Mouse (Mus musculus): Measurements from ENCODE around the gene Hspa1b. TPM values are rescaled to one million over a fixed set of nuclear protein-coding genes. Genes with fewer than 3 reads are reported as not detected.
A peak's percentile ranks its signal among the peaks of the same experiment; 100 is the strongest.
"Not testable (repeated sequence)": the region's sequence is repeated elsewhere in the genome, so short reads cannot be mapped to it uniquely, and the experiment has no call there.

Gene Hspa1b
- polyA plus RNA-seq (2015; fragmentation: Nextera tagmentation; extraction: Ambion mirVana) = 0.19 and 0.20 TPM in 2 replicates

GRCm38 (mm10) chr17:34959130-34959778 is at the start of gene Hspa1b:
Gene Hspa1b, minus strand, starts transcription at chr17:34959238.
- H3K27ac ChIP-seq (replicated peaks) = peak within 1 kb of the TSS; percentile 97
- WGBS = under 1% methylated on average over 32 of the region's 32 CpGs
- H3K27me3 ChIP-seq (replicated peaks) = peaks cover 40% of the 10 kb centered on the region
- not testable (repeated sequence) for H3K4me1 ChIP-seq, H3K9me3 ChIP-seq, H3K36me3 ChIP-seq
- peak within 1 kb of the TSS; percentile 85 for H3K4me2 ChIP-seq
- H3K9ac ChIP-seq = peak within 1 kb of the TSS; percentile 84
- peak within 1 kb of the TSS; percentile 64 for H3K4me3 ChIP-seq
- peak; percentile 88 for ATAC-seq (ENCODE audit: extremely low read depth, insufficient number of reproducible peaks, low FRiP score, low TSS enrichment)

DNA sequence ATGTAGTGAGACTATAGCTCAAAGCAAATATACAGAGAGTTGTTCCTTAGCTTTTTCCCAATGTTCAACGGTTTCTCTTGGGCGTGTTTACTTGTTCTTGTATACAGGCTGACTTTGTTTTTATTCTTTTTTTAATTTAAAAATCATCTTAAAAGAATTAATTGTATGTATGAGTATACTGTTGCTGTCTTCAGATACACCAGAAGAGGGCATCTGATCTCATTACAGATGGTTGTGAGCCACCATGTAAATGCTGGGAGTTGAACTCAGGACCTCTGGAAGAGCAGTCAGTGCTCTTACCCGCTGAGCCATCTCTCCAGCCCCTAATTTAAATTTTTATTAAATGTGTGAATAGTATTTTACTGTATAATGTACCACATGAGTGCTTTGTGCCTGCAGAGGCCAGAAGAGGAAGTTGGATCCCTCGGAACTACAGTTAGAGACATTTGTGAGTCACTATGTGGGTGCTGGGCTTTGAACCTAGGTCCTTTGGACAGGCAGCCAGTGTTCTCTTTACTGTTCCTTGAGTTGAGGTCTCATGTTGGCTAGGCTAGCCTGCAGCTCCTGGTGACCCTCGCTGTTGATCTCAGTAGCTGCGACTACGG is 48.5 kb upstream of the Hspa1b start:
- H3K9me3 ChIP-seq = no peaks in the 10 kb centered on the region
- no peaks in the 10 kb centered on the region for H3K27me3 ChIP-seq (replicated peaks)
- ATAC-seq (ENCODE audit: extremely low read depth, insufficient number of reproducible peaks, low FRiP score, low TSS enrichment) = no peak
- no peak overlapping the region for H3K27ac ChIP-seq (replicated peaks)
- H3K4me1 ChIP-seq = peaks cover 14% of the 10 kb centered on the region
- no peak overlapping the region for H3K9ac ChIP-seq
- WGBS = 94% methylated on average over 7 of the region's 7 CpGs
- H3K36me3 ChIP-seq = peaks cover 90% of the 10 kb centered on the region
- H3K4me3 ChIP-seq = no peak overlapping the region
- no peak overlapping the region for H3K4me2 ChIP-seq

DNA sequence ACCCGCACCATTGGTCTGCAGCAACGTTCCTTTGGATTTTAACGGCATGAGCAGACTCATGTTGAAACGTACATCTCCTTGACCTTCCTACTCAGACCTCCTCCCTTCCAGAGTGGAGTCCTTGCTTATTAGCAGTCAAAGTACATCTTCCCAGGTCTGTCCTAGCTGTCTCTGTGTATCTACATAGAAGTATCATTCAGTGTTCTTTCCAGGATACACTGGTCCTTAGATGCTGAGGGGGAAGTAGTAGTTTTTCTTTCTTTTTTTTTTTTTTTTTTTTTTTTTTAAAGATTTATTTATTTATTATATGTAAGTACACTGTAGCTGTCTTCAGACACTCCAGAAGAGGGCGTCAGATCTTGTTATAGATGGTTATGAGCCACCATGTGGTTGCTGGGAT is 46.9 kb upstream of the Hspa1b start:
- not testable (repeated sequence) for H3K27me3 ChIP-seq (replicated peaks); H3K4me2 ChIP-seq; H3K4me3 ChIP-seq; H3K9me3 ChIP-seq; ATAC-seq (ENCODE audit: extremely low read depth, insufficient number of reproducible peaks, low FRiP score, low TSS enrichment); H3K27ac ChIP-seq (replicated peaks); H3K9ac ChIP-seq
- peaks cover 25% of the 10 kb centered on the region for H3K4me1 ChIP-seq
- peaks cover 74% of the 10 kb centered on the region for H3K36me3 ChIP-seq
- WGBS = 89% methylated on average over 4 of the region's 5 CpGs

GRCm38 (mm10) chr17:35005158-35005557 is 46.1 kb upstream of the Hspa1b start:
- no peak overlapping the region for H3K4me3 ChIP-seq
- H3K27ac ChIP-seq (replicated peaks) = no peak overlapping the region
- 93% methylated on average over 10 of the region's 10 CpGs for WGBS
- H3K36me3 ChIP-seq = peaks cover 67% of the 10 kb centered on the region
- no peak for ATAC-seq (ENCODE audit: extremely low read depth, insufficient number of reproducible peaks, low FRiP score, low TSS enrichment)
- H3K27me3 ChIP-seq (replicated peaks) = no peaks in the 10 kb centered on the region
- no peak overlapping the region for H3K4me2 ChIP-seq
- H3K4me1 ChIP-seq = peaks cover 26% of the 10 kb centered on the region
- no peaks in the 10 kb centered on the region for H3K9me3 ChIP-seq
- H3K9ac ChIP-seq = no peak overlapping the region

DNA sequence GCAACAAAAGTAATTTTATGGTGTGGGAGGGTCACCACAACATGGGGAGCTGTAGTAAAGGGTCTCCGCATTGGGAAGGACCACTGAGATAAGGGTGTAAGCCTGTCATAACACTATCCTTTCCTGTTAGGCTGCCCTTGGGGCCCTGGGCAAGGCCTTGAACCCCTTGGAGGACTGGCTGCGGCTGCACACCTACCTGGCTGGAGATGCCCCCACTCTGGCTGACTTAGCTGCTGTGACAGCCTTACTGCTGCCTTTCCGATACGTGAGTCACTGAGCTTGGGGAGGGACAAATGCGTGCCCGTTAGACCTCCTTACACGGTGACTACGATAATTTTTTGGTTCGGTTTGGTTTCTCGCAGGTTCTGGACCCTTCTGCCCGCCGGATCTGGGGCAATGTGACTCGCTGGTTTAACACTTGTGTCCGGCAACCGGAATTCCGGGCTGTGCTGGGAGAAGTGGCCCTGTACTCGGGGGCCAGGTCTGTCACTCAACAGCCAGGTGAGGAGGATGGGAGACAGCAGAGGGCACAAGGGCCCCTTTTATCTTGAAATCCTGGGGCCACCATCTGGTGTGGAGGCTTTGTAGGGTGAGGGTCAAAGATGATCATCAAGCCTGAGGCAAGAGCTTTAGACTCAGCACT is 45.2 kb upstream of the Hspa1b start:
- Histone ChIP-seq H3K9ac (peak overlapping the region; percentile 40), H3K4me1 (peaks cover 35% of the 10 kb centered on the region), H3K27ac (replicated peaks) (no peak overlapping the region), H3K9me3 (no peaks in the 10 kb centered on the region), H3K4me2 (no peak overlapping the region), H3K27me3 (replicated peaks) (no peaks in the 10 kb centered on the region), H3K4me3 (no peak overlapping the region), H3K36me3 (peaks cover 58% of the 10 kb centered on the region)
- no peak for ATAC-seq (ENCODE audit: extremely low read depth, insufficient number of reproducible peaks, low FRiP score, low TSS enrichment)
- WGBS = 89% methylated on average over 17 of the region's 17 CpGs

GRCm38 (mm10) chr17:35003022-35003838 is 44.2 kb upstream of the Hspa1b start:
- Histone ChIP-seq H3K4me3 (peak overlapping the region; percentile 93), H3K9ac (peak overlapping the region; percentile 99), H3K4me1 (peaks cover 45% of the 10 kb centered on the region), H3K27me3 (replicated peaks) (no peaks in the 10 kb centered on the region), H3K36me3 (peaks cover 58% of the 10 kb centered on the region), H3K4me2 (peak overlapping the region; percentile 100), H3K9me3 (no peaks in the 10 kb centered on the region), H3K27ac (replicated peaks) (no peak overlapping the region)
- 61% methylated on average over 9 of the region's 9 CpGs for WGBS
- no peak for ATAC-seq (ENCODE audit: extremely low read depth, insufficient number of reproducible peaks, low FRiP score, low TSS enrichment)

- peak overlapping the region; percentile 93 for H3K4me3 ChIP-seq
- 9% methylated on average over 12 of the region's 12 CpGs for WGBS
- no peak for ATAC-seq (ENCODE audit: extremely low read depth, insufficient number of reproducible peaks, low FRiP score, low TSS enrichment)
- no peaks in the 10 kb centered on the region for H3K9me3 ChIP-seq
- no peaks in the 10 kb centered on the region for H3K27me3 ChIP-seq (replicated peaks)
- H3K4me2 ChIP-seq = peak overlapping the region; percentile 100
- H3K36me3 ChIP-seq = peaks cover 58% of the 10 kb centered on the region
- peaks cover 54% of the 10 kb centered on the region for H3K4me1 ChIP-seq
- peak overlapping the region; percentile 99 for H3K9ac ChIP-seq
- peak overlapping the region; percentile 96 for H3K27ac ChIP-seq (replicated peaks)
These were observed 43.3 kb upstream of the Hspa1b start for GRCm38 (mm10) chr17:35002153-35002865.

DNA sequence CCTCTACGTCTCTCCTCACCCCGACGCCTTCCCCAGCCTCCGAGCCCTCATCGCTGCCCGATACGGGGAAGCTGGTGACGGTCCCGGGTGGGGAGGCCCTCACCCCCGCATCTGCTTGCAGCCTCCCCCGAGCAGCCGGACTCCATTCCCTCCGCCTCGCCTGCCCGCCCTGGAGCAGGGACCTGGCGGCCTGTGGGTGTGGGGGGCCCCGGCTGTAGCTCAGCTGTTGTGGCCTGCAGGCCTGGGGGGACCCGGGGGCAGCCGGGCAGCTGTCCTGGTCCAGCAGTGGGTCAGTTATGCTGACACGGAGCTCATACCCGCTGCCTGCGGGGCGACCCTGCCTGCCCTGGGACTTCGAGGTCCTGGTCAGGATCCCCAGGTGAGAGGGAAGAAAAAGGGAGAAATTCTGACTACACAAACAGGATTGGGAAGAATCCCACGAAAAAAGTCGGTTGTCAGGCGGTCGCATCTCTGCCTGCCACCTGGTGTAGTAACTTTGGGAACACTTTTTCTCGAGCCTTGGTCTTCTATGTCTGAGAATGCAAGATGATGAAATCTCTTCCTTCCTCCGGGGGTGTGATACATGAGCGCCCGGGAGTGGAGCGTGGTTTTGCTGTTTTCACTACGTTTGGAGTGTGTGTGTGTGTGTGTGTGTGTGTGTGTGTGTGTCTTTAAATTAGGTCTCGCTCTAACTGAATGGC is 42.6 kb upstream of the Hspa1b start:
- Histone ChIP-seq H3K9ac (peak overlapping the region; percentile 99), H3K4me1 (peaks cover 61% of the 10 kb centered on the region), H3K9me3 (no peaks in the 10 kb centered on the region), H3K4me2 (peak overlapping the region; percentile 100), H3K27ac (replicated peaks) (peak overlapping the region; percentile 96), H3K4me3 (peak overlapping the region; percentile 93), H3K36me3 (peaks cover 55% of the 10 kb centered on the region), H3K27me3 (replicated peaks) (no peaks in the 10 kb centered on the region)
- peak; percentile 2; the same call in 1 of the 2 replicates for ATAC-seq (ENCODE audit: extremely low read depth, insufficient number of reproducible peaks, low FRiP score, low TSS enrichment)
- WGBS = under 1% methylated on average over 35 of the region's 35 CpGs

DNA sequence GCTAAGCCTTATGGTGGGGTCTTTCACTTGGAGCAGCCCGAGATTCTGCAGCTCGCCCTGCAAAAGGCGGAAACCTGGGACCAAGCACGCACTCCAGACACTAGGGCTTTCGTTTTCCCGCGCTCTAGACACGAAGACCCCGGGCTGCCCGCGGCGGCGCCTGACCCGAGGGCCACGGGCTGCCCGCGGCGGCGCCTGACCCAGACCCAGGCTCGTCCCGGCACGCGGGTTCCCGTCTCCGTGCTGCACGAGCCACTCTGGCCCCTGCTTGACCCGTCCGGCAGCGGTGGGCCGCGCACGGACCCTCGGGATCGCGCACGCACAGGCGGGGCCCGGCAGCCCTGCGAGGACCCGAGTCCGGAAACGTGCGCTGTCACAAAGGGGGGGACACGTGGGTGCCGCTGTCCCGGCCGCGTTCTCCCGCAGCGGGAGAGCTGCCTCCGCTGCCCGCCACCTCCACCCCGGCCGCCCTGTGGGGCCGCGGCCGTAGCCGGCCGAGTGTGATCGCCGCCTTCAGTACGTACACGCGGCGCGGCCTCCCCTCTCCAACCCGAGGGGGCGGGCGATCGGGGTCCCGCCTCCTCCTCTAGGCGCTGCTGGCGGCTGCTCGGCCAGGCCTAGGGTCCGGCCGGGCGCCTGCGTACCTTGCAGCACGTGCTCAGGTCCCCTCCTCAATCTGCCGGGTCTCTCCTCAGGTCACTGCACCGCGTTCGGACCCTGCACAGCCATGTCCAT is 41.8 kb upstream of the Hspa1b start, which contains the start of gene Vars:
TSS of gene Vars (plus strand) at position 271 of the 735 bp plus-strand sequence.
- Histone ChIP-seq H3K4me1 (peaks cover 64% of the 10 kb centered on the region), H3K9me3 (no peaks in the 10 kb centered on the region), H3K4me2 (peak within 1 kb of the TSS; percentile 100), H3K9ac (peak within 1 kb of the TSS; percentile 99), H3K36me3 (peaks cover 49% of the 10 kb centered on the region), H3K27me3 (replicated peaks) (no peaks in the 10 kb centered on the region), H3K4me3 (peak within 1 kb of the TSS; percentile 93), H3K27ac (replicated peaks) (peak within 1 kb of the TSS; percentile 96)
- under 1% methylated on average over 83 of the region's 83 CpGs for WGBS
- ATAC-seq (ENCODE audit: extremely low read depth, insufficient number of reproducible peaks, low FRiP score, low TSS enrichment) = peak; percentile 85
